Mouse (Mus musculus) midbrain, postnatal 0 days (tissue): ENCODE measurements at regions not wholly inside any gene's neighbourhood (a gene's known extent, or its start where the extent isn't known, plus 50 kb on each side); places are given as distances from the start of the nearest gene placed in this dataset.
A peak's percentile ranks its signal among the peaks of the same experiment; 100 is the strongest.

Source experiments
- ATAC-seq: fragments of 200-750 bp; cut with Nextera tagmentation; 2 replicates; pipeline ENCODE4 v1.8.0; 2017; ENCODE audit warnings: moderate number of reproducible peaks, mild to moderate bottlenecking, moderate TSS enrichment, moderate library complexity; ENCODE audit not compliant: low FRiP score
- DNase-seq: peaks from one replicate; pipeline ENCODE4 v3.0.0-alpha.2; 2015; ENCODE audit warnings: low spot score
- H3K27ac ChIP-seq: fragments of 300-500 bp; sonication (generic); 2 replicates; pipeline ENCODE4 v1.5.1; 2014; ENCODE audit warnings: low read depth, mild to moderate bottlenecking, low read length, mixed read lengths
- H3K27me3 ChIP-seq: fragments of 300-500 bp; sonication (generic); 2 replicates; pipeline ENCODE4 v1.6.1; 2014; ENCODE audit warnings: low read length, control low read depth, mixed read lengths; ENCODE audit not compliant: insufficient read depth
- H3K36me3 ChIP-seq: fragments of 300-500 bp; sonication (generic); 2 replicates; pipeline ENCODE4 v1.6.1; 2014; ENCODE audit warnings: low read length, control low read depth, mixed read lengths; ENCODE audit not compliant: insufficient read depth
- H3K4me1 ChIP-seq: fragments of 300-500 bp; sonication (generic); 2 replicates; pipeline ENCODE4 v1.6.1; 2014; ENCODE audit warnings: mild to moderate bottlenecking, control low read depth, antibody characterized with exemption, low read length, mixed read lengths; ENCODE audit not compliant: insufficient read depth
- H3K4me2 ChIP-seq: fragments of 300-500 bp; sonication (generic); 2 replicates; pipeline ENCODE4 v1.6.1; 2014; ENCODE audit warnings: low read depth, mild to moderate bottlenecking, low read length, mixed read lengths; ENCODE audit not compliant: poor library complexity, severe bottlenecking
- H3K4me3 ChIP-seq: fragments of 300-500 bp; sonication (generic); 2 replicates; pipeline ENCODE4 v1.5.1; 2014; ENCODE audit warnings: low read depth, mild to moderate bottlenecking, low read length, moderate library complexity
- H3K9ac ChIP-seq: fragments of 300-500 bp; sonication (generic); replicated peaks from 2 replicates; pipeline ENCODE4 v1.6.1; 2014; ENCODE audit warnings: mild to moderate bottlenecking, low read length, moderate library complexity, mixed read lengths; ENCODE audit not compliant: poor library complexity, severe bottlenecking
- H3K9me3 ChIP-seq: fragments of 300-500 bp; sonication (generic); 2 replicates; pipeline ENCODE4 v1.6.1; 2016; ENCODE audit warnings: low read length, control low read depth
- CTCF ChIP-seq: IDR thresholded peaks from 2 replicates; pipeline ENCODE4 v1.5.1; 2016; ENCODE audit warnings: antibody characterized with exemption, mild to moderate bottlenecking
- WGBS: fragments of 180-500 bp; shearing (Covaris S2); extraction: QIAGEN DNeasy Blood & Tissue Kit; methylation state at CpG from one replicate; pipeline ENCODE4 v1.1.7; 2014; 5-methylcytosine and 5-hydroxymethylcytosine counted together

GRCm38 (mm10) chr1:154124981-154125380 lies 76.0 kb upstream of the Zfp648 start:
- H3K36me3 ChIP-seq: no peaks in the 10 kb centered on the region
- H3K9me3 ChIP-seq: no peaks in the 10 kb centered on the region
- no peaks in the 10 kb centered on the region for H3K27me3 ChIP-seq
- H3K9ac ChIP-seq: no peak overlapping the region
- no peak overlapping the region for H3K4me3 ChIP-seq
- TF ChIP-seq CTCF: no peak
- H3K27ac ChIP-seq: no peak overlapping the region
- no peak for ATAC-seq
- no peaks in the 10 kb centered on the region for H3K4me1 ChIP-seq
- no peak for DNase-seq
- no peak overlapping the region for H3K4me2 ChIP-seq

- Histone ChIP-seq H3K27me3 (no peaks in the 10 kb centered on the region), H3K4me1 (no peaks in the 10 kb centered on the region), H3K9me3 (no peaks in the 10 kb centered on the region), H3K36me3 (no peaks in the 10 kb centered on the region), H3K27ac (no peak overlapping the region), H3K9ac (no peak overlapping the region), H3K4me3 (no peak overlapping the region), H3K4me2 (no peak overlapping the region)
- DNase-seq (no peak), ATAC-seq (no peak)
- no peak for TF ChIP-seq CTCF
- WGBS: 87% methylated on average over 4 of the region's 4 CpGs
These were observed 74.5 kb upstream of the Zfp648 start for GRCm38 (mm10) chr1:154126487-154126886.

DNA sequence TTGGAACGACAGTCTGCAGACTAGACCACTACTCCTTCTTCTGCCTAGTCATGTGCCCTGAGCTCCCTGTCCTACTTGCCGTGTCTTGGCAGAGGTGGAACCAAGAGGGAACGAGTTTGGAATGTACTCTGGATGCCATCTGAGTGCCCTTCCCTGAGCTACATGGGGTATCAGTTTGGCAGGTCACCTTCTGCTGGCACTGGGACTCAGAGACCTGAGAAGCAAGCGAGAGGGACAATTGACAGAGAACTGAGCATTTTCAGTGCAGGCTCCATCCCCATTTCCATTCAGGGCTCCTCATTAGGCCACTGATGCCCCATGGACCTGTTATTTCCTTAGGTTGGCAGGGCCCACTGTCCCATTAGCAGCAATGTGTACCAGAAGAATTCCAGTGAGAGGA lies 61.5 kb upstream of the Zfp648 start:
- H3K27ac ChIP-seq: no peak overlapping the region
- DNase-seq: peak; percentile 2
- H3K4me2 ChIP-seq: no peak overlapping the region
- 75% methylated on average over 4 of the region's 4 CpGs for WGBS
- no peaks in the 10 kb centered on the region for H3K4me1 ChIP-seq
- no peak for ATAC-seq
- TF ChIP-seq CTCF: no peak
- H3K36me3 ChIP-seq: no peaks in the 10 kb centered on the region
- no peak overlapping the region for H3K9ac ChIP-seq
- no peak overlapping the region for H3K4me3 ChIP-seq
- H3K27me3 ChIP-seq: no peaks in the 10 kb centered on the region
- no peaks in the 10 kb centered on the region for H3K9me3 ChIP-seq

DNA sequence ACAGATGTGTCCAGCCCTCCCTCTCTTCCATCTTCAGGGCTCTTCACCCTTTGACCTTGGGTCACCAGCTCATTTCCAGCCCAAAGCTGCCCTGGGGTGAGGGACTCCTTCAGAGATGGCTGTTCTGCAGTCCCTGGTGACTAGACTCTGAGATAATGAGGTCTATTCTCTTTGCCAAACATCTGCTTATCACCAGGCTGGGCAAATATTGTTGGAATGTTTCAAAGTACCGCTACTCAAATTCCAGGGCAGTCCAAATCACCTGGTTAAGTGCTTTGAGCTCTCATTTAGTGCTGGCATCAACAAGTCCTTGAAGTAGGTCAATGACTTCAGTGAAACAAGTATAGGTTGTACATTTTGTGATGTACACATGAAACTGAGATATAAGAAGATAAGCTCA lies 57.3 kb upstream of the Zfp648 start:
- H3K4me3 ChIP-seq: no peak overlapping the region
- no peak for DNase-seq
- WGBS: 79% methylated on average over 1 of the region's 1 CpGs
- H3K27ac ChIP-seq: no peak overlapping the region
- H3K4me2 ChIP-seq: no peak overlapping the region
- no peaks in the 10 kb centered on the region for H3K4me1 ChIP-seq
- H3K27me3 ChIP-seq: no peaks in the 10 kb centered on the region
- TF ChIP-seq CTCF: no peak
- no peak overlapping the region for H3K9ac ChIP-seq
- ATAC-seq: no peak
- no peaks in the 10 kb centered on the region for H3K9me3 ChIP-seq
- no peaks in the 10 kb centered on the region for H3K36me3 ChIP-seq

DNA sequence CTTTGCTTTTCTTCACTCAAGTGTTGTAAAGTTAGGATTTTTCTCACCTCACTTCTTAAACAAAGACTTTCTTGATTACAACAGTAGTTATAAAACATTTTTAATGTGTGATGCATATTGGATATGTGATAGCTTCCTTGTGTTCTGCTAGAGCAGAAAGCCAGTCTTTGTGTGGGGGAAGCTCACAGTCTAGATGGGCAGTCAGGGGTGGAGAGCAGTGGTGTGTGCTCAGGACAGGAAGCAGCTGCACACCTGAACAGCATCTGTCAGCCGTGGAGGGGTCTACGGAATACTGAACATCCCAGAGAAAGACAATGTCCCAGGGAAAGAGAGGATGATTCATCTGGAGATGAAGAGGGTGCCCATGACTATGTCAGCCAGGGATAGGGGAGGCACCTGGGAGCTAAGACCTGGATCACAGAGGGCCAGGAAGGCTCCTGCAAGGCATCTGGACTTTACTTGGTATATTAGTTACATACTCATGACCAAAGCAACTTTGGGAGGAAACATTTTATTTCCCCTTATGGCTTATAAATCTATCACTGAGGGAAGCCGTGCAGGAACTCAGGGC lies 53.9 kb upstream of the Zfp648 start:
- H3K9me3 ChIP-seq: no peaks in the 10 kb centered on the region
- DNase-seq (no peak), ATAC-seq (no peak)
- H3K4me3 ChIP-seq: no peak overlapping the region
- H3K27me3 ChIP-seq: no peaks in the 10 kb centered on the region
- WGBS: 83% methylated on average over 3 of the region's 3 CpGs
- H3K27ac ChIP-seq: no peak overlapping the region
- no peaks in the 10 kb centered on the region for H3K4me1 ChIP-seq
- H3K36me3 ChIP-seq: no peaks in the 10 kb centered on the region
- H3K4me2 ChIP-seq: no peak overlapping the region
- no peak overlapping the region for H3K9ac ChIP-seq
- no peak for TF ChIP-seq CTCF

DNA sequence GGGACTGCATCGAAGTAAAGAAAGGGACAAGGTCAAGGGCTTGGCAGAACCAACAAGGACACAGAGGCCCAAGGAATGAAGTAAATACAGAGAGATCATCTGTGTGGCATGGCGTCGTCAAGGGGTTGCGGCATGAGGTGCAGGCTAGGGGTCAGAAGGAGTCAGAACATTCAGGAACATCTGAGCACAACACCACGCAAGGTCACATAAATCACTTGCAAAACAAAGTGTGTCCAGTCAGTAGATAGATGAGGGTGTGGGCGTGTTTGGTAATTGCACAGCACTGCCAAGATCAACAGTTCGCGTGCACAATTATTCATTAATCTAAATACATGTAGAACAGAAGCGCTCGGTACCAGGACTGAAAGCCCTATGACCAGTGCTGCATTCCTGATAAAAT lies 52.0 kb upstream of the Zfp648 start:
- H3K36me3 ChIP-seq: no peaks in the 10 kb centered on the region
- H3K9ac ChIP-seq: no peak overlapping the region
- no peaks in the 10 kb centered on the region for H3K27me3 ChIP-seq
- ATAC-seq: no peak
- no peaks in the 10 kb centered on the region for H3K9me3 ChIP-seq
- no peak overlapping the region for H3K27ac ChIP-seq
- no peak for TF ChIP-seq CTCF
- no peak for DNase-seq
- 92% methylated on average over 10 of the region's 10 CpGs for WGBS
- H3K4me1 ChIP-seq: no peaks in the 10 kb centered on the region
- no peak overlapping the region for H3K4me3 ChIP-seq
- no peak overlapping the region for H3K4me2 ChIP-seq
